Mouse (Mus musculus): ENCODE measurements around the gene Edil3.

DNA sequence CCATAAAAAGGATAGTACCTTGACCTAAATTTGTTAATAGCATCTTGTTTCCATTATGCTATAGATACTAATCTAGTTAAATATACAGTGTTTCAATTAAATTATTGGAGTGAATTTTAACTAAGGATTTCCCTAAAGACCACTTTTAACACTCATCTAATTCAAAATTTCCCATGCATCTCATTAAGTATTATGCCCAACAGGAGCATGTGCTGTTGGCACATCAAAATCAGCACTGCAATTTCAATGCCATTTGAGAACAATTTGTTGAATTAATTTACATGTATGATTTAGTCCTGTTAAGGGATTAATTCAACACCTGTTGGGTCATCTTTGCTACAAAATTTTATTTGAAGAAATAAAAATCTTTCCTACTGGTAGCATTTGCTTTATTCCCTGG is 191.2 kb downstream of the Edil3 start:
- TF ChIP-seq POLR2A (IDR thresholded peaks at IDR 0.05; ENCODE audit: low read depth, low read length) = no peak
- TF ChIP-seq CTCF (conservative IDR thresholded peaks at IDR 0.05; ENCODE audit: insufficient read depth, insufficient read length, low read depth, low read length) = no peak

All from kidney, adult 2 months (tissue).